Mouse (Mus musculus): ENCODE measurements around the gene Mc1r. TPM values are rescaled to one million over a fixed set of nuclear protein-coding genes. Genes with fewer than 3 reads are reported as not detected.

Mc1r gene
- total and polyA plus RNA-seq, 3 experiments = 0.02 to 0.27 TPM; not detected in 1

- H3K9me3 ChIP-seq (replicated peaks) = no peaks in the 10 kb centered on the region
- peaks cover 24% of the 10 kb centered on the region for H3K4me1 ChIP-seq (ENCODE audit: insufficient read depth, low read depth, low read length)
- DNase-seq (ENCODE audit: low spot score) = peak; percentile 67
- H3K27me3 ChIP-seq (ENCODE audit: insufficient read depth, low read length) = peaks cover 20% of the 10 kb centered on the region
- H3K36me3 ChIP-seq (replicated peaks) = no peaks in the 10 kb centered on the region
- ATAC-seq (ENCODE audit: extremely low read depth, insufficient number of reproducible peaks, low FRiP score, poor library complexity, severe bottlenecking) = peak; percentile 57
- TF ChIP-seq CTCF (IDR thresholded peaks at IDR 0.05; ENCODE audit: low read depth, low read length) (peak; percentile 51), POLR2AphosphoS5 (IDR thresholded peaks at IDR 0.05; ENCODE audit: insufficient replicate concordance, low read depth, low read length) (no peak), TAL1 (conservative IDR thresholded peaks at IDR 0.05; ENCODE audit: low read depth, low read length) (no peak), GATA1 (IDR thresholded peaks at IDR 0.05; ENCODE audit: borderline replicate concordance, low read length) (no peak), GATA2 (IDR thresholded peaks at IDR 0.05; ENCODE audit: borderline replicate concordance, low read depth, low read length) (no peak)
- H3K4me3 ChIP-seq (ENCODE audit: low read depth, low read length) = peak overlapping the region; percentile 52; the same call in 1 of the 2 replicates
Measured at GRCm38 (mm10) chr8:123422056-123422780, 15.3 kb downstream of the Mc1r start.

- DNase-seq (ENCODE audit: low spot score) (peak; percentile 0), ATAC-seq (ENCODE audit: extremely low read depth, insufficient number of reproducible peaks, low FRiP score, poor library complexity, severe bottlenecking) (no peak)
- H3K4me1 ChIP-seq (ENCODE audit: insufficient read depth, low read depth, low read length) = peaks cover 21% of the 10 kb centered on the region
- peaks cover 20% of the 10 kb centered on the region for H3K27me3 ChIP-seq (ENCODE audit: insufficient read depth, low read length)
- no peak overlapping the region for H3K4me3 ChIP-seq (ENCODE audit: low read depth, low read length)
- H3K9me3 ChIP-seq (replicated peaks) = no peaks in the 10 kb centered on the region
- no peaks in the 10 kb centered on the region for H3K36me3 ChIP-seq (replicated peaks)
- TF ChIP-seq POLR2AphosphoS5 (IDR thresholded peaks at IDR 0.05; ENCODE audit: insufficient replicate concordance, low read depth, low read length) (no peak), GATA2 (IDR thresholded peaks at IDR 0.05; ENCODE audit: borderline replicate concordance, low read depth, low read length) (no peak), TAL1 (conservative IDR thresholded peaks at IDR 0.05; ENCODE audit: low read depth, low read length) (no peak), GATA1 (IDR thresholded peaks at IDR 0.05; ENCODE audit: borderline replicate concordance, low read length) (no peak), CTCF (IDR thresholded peaks at IDR 0.05; ENCODE audit: low read depth, low read length) (no peak)
Measured at GRCm38 (mm10) chr8:123422781-123423159, 15.9 kb downstream of the Mc1r start.

- no peak for TF ChIP-seq CTCF (IDR thresholded peaks at IDR 0.05; ENCODE audit: low read depth, low read length)
- no peak for TF ChIP-seq POLR2AphosphoS5 (IDR thresholded peaks at IDR 0.05; ENCODE audit: insufficient replicate concordance, low read depth, low read length)
- TF ChIP-seq GATA2 (IDR thresholded peaks at IDR 0.05; ENCODE audit: borderline replicate concordance, low read depth, low read length) = no peak
- no peak for TF ChIP-seq TAL1 (conservative IDR thresholded peaks at IDR 0.05; ENCODE audit: low read depth, low read length)
- no peak for TF ChIP-seq GATA1 (IDR thresholded peaks at IDR 0.05; ENCODE audit: borderline replicate concordance, low read length)
- no peak for ATAC-seq (ENCODE audit: extremely low read depth, insufficient number of reproducible peaks, low FRiP score, poor library complexity, severe bottlenecking)
- peaks cover 20% of the 10 kb centered on the region for H3K27me3 ChIP-seq (ENCODE audit: insufficient read depth, low read length)
- peaks cover 21% of the 10 kb centered on the region for H3K4me1 ChIP-seq (ENCODE audit: insufficient read depth, low read depth, low read length)
- peak within 1 kb of the TSS; percentile 52; the same call in 1 of the 2 replicates for H3K4me3 ChIP-seq (ENCODE audit: low read depth, low read length)
- H3K9me3 ChIP-seq (replicated peaks) = no peaks in the 10 kb centered on the region
- no peak for DNase-seq (ENCODE audit: low spot score)
- no peaks in the 10 kb centered on the region for H3K36me3 ChIP-seq (replicated peaks)
Measured at GRCm38 (mm10) chr8:123423441-123423840, 16.5 kb downstream of the Mc1r start, which contains the start of gene Def8. TSS of gene Def8 (plus strand) at chr8:123423527.

GRCm38 (mm10) chr8:123426511-123427509 is 19.9 kb downstream of the Mc1r start:
- Histone ChIP-seq H3K27me3 (ENCODE audit: insufficient read depth, low read length) (peaks cover 7% of the 10 kb centered on the region), H3K36me3 (replicated peaks) (no peaks in the 10 kb centered on the region), H3K4me3 (ENCODE audit: low read depth, low read length) (no peak overlapping the region), H3K9me3 (replicated peaks) (no peaks in the 10 kb centered on the region), H3K4me1 (ENCODE audit: insufficient read depth, low read depth, low read length) (peaks cover 9% of the 10 kb centered on the region)
- TF ChIP-seq TAL1 (conservative IDR thresholded peaks at IDR 0.05; ENCODE audit: low read depth, low read length) = no peak
- TF ChIP-seq POLR2AphosphoS5 (IDR thresholded peaks at IDR 0.05; ENCODE audit: insufficient replicate concordance, low read depth, low read length) = no peak
- no peak for TF ChIP-seq GATA1 (IDR thresholded peaks at IDR 0.05; ENCODE audit: borderline replicate concordance, low read length)
- TF ChIP-seq CTCF (IDR thresholded peaks at IDR 0.05; ENCODE audit: low read depth, low read length) = no peak
- TF ChIP-seq GATA2 (IDR thresholded peaks at IDR 0.05; ENCODE audit: borderline replicate concordance, low read depth, low read length) = no peak
- ATAC-seq (ENCODE audit: extremely low read depth, insufficient number of reproducible peaks, low FRiP score, poor library complexity, severe bottlenecking) (no peak), DNase-seq (ENCODE audit: low spot score) (no peak)

DNA sequence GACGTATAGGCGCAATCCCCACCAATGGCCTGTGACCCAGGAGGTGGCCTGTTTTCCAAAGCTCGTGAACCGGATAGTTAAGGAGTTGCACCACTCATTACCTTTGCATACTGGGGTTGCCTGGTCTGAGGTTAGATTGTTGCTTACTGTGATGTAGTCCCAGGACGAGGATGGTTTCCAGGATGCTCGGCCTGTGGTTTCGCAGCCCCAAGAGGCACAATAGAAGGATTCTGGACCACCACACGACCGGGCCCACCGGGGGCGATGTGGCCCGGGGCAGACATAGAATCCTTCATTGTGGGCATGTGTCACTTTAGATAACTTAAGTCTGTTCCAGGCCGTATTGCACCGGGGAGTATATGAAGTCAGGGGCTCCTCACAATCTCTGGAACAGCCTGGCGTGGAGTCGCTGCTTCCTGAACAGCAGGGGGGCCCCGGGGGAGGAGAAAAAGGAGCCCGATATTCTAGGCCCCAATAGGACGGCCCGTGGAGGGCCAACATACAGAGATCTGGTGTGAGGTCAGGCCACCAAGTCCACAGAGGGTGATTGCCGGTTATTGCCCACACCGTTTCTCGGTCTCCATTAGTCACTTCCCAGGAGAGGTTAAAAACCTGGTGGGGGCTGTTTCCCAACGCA is 20.9 kb downstream of the Mc1r start:
- no peaks in the 10 kb centered on the region for H3K9me3 ChIP-seq (replicated peaks)
- TF ChIP-seq CTCF (IDR thresholded peaks at IDR 0.05; ENCODE audit: low read depth, low read length) (no peak), GATA2 (IDR thresholded peaks at IDR 0.05; ENCODE audit: borderline replicate concordance, low read depth, low read length) (no peak), GATA1 (IDR thresholded peaks at IDR 0.05; ENCODE audit: borderline replicate concordance, low read length) (no peak), TAL1 (conservative IDR thresholded peaks at IDR 0.05; ENCODE audit: low read depth, low read length) (no peak), POLR2AphosphoS5 (IDR thresholded peaks at IDR 0.05; ENCODE audit: insufficient replicate concordance, low read depth, low read length) (no peak)
- H3K4me1 ChIP-seq (ENCODE audit: insufficient read depth, low read depth, low read length) = peaks cover under 1% of the 10 kb centered on the region
- ATAC-seq (ENCODE audit: extremely low read depth, insufficient number of reproducible peaks, low FRiP score, poor library complexity, severe bottlenecking) (no peak), DNase-seq (ENCODE audit: low spot score) (no peak)
- no peak overlapping the region for H3K4me3 ChIP-seq (ENCODE audit: low read depth, low read length)
- peaks cover 7% of the 10 kb centered on the region for H3K27me3 ChIP-seq (ENCODE audit: insufficient read depth, low read length)
- no peaks in the 10 kb centered on the region for H3K36me3 ChIP-seq (replicated peaks)
